Mouse (Mus musculus) cortical plate, adult 2 months (tissue): ENCODE results near the gene Grin2d. TPM values are rescaled to one million over a fixed set of nuclear protein-coding genes. Genes with fewer than 3 reads are reported as not detected.
A peak's percentile ranks its signal among the peaks of the same experiment; 100 is the strongest.

ENCODE experiments used
- H3K27ac ChIP-seq: fragments of 200-500 bp; 2 replicates; pipeline ENCODE4 v1.5.1; 2012; ENCODE audit warnings: low read length, control low read depth, inconsistent platforms; ENCODE audit not compliant: insufficient read depth
- H3K4me1 ChIP-seq: fragments of 200-500 bp; 2 replicates; pipeline ENCODE4 v1.6.1; 2011; ENCODE audit warnings: low read length; ENCODE audit not compliant: control insufficient read depth, insufficient read depth
- H3K4me3 ChIP-seq: fragments of 200-500 bp; 2 replicates; pipeline ENCODE4 v1.5.1; 2011; ENCODE audit warnings: mild to moderate bottlenecking, low read length, control low read depth; ENCODE audit not compliant: insufficient read depth
- CTCF ChIP-seq: fragments of 200-500 bp; IDR thresholded peaks from 2 replicates; pipeline ENCODE4 v1.5.1; 2011; ENCODE audit warnings: mild to moderate bottlenecking, control low read depth, low read length; ENCODE audit not compliant: insufficient read depth; ENCODE audit errors: extremely low read depth
- POLR2A ChIP-seq: fragments of 200-500 bp; IDR thresholded peaks from 2 replicates; pipeline ENCODE4 v1.6.1; 2011; ENCODE audit warnings: mild to moderate bottlenecking, low read length, control low read depth; ENCODE audit not compliant: insufficient read depth; ENCODE audit errors: extremely low read depth
- polyA plus RNA-seq: library from polyadenylated mRNA; depleted of rRNA; stranded (reverse); fragments of >200 nt; gene quantifications from 2 replicates; pipeline ENCODE4 v1.2.3, GENCODE M21; 2012; rRNA removed

Grin2d gene
- polyA plus RNA-seq, 1 experiment = 9.0 TPM

DNA sequence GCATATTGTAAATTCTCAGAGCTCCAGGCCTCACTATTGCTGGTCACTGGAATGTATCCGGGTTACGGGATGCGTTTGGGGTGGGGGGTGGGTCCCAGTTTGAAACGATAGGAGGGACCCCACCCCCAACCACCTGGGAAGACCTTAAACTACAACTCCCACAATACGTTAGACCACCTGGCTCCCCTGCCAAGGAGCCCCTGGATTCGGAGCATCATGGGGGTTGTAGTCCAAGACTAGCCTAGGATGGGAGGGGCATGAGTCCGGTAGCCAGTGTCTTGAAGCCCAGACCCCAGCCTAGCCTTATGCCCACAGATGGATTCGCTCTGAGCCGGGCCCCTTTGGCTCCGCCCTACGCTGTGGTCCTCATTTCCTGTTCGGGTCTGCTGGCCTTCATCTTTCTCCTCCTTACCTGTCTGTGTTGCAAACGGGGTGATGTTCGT, 92.0 kb downstream of the Grin2d start:
- no peak overlapping the region for H3K27ac ChIP-seq
- TF ChIP-seq CTCF (no peak), POLR2A (no peak)

GRCm38 (mm10) chr7:45785388-45786135, 92.6 kb downstream of the Grin2d start:
- no peak overlapping the region for H3K27ac ChIP-seq
- H3K4me1 ChIP-seq = no peaks in the 10 kb centered on the region
- TF ChIP-seq POLR2A (no peak), CTCF (no peak)
- peak overlapping the region; percentile 57 for H3K4me3 ChIP-seq

More for the DNA sequence above, 92.0 kb downstream of the Grin2d start:
- Histone ChIP-seq H3K4me3 (peak overlapping the region; percentile 57), H3K4me1 (no peaks in the 10 kb centered on the region)

- Histone ChIP-seq H3K4me3 (peak within 1 kb of the TSS; percentile 57), H3K4me1 (no peaks in the 10 kb centered on the region), H3K27ac (peak within 1 kb of the TSS; percentile 35)
- TF ChIP-seq POLR2A = peak; percentile 68; the same call in 1 of the 2 replicates
- TF ChIP-seq CTCF = no peak
Observed at GRCm38 (mm10) chr7:45784524-45785372, 93.4 kb downstream of the Grin2d start, which contains the start of gene Sult2b1. Gene Sult2b1, minus strand, starts transcription at chr7:45784669.

DNA sequence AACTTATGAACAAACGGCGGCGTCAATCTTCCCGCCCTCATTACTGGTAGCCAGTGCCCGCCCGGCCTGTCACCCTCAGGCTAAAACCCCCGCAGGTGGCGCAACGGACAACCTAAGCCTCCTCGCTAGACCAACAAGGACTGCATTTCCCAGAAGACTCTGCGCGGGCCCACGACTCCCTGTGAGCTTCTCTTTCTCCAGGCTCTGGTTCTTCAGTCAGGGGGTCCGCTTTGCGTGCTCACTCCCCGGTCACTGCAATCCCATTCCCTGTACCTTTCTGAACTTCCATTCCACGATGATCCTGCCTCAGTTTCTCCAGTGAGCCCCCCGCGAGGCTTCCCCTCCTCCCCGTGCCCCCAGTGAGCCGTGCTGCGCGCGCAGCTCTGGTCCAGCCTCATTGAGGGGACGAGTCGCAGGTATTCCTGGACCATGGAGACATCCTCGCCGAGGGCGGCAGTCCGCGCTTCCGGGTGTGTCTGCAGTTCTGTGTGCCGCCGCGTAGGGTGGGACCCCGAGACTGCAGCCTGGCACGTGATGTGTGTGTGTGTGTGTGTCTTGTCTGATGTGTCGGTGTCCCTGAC, 94.6 kb downstream of the Grin2d start, which contains the start of gene Lmtk3:
Gene Lmtk3 (plus strand): TSS at position 228 of the 581 bp plus-strand sequence.
- H3K4me1 ChIP-seq = no peaks in the 10 kb centered on the region
- TF ChIP-seq CTCF (0 out of 2 replicates have a peak, but pooled peaks have one; percentile 11), POLR2A (peak; percentile 57)

GRCm38 (mm10) chr7:45782271-45782670, 95.9 kb downstream of the Grin2d start:
- Histone ChIP-seq H3K4me1 (no peaks in the 10 kb centered on the region), H3K27ac (no peak overlapping the region), H3K4me3 (no peak overlapping the region)
- no peak for TF ChIP-seq POLR2A

More for the DNA sequence above, 94.6 kb downstream of the Grin2d start, which contains the start of gene Lmtk3:
- H3K4me3 ChIP-seq = peak within 1 kb of the TSS; percentile 57
- H3K27ac ChIP-seq = peak within 1 kb of the TSS; percentile 35

Other genes starting within 250 kb of the Grin2d start
- 5.2 and 7.1 TPM in 2 replicates for gene Mamstr, start 238.4 kb downstream of the Grin2d start, polyA plus RNA-seq
- gene Fut2, start 212.0 kb downstream of the Grin2d start, polyA plus RNA-seq = 0.21 and 0.28 TPM in 2 replicates
- gene Ntn5, start 194.4 kb downstream of the Grin2d start, polyA plus RNA-seq = 20.9 and 26.3 TPM in 2 replicates
- gene Sec1, start 184.0 kb downstream of the Grin2d start, polyA plus RNA-seq = 6.6 and 8.0 TPM in 2 replicates
- 351 and 377 TPM in 2 replicates for gene Car11, start 178.5 kb downstream of the Grin2d start, polyA plus RNA-seq
- gene Dbp, start 173.3 kb downstream of the Grin2d start, polyA plus RNA-seq = 251 and 257 TPM in 2 replicates
- gene Rpl18, start 162.9 kb downstream of the Grin2d start, polyA plus RNA-seq = 255 and 261 TPM in 2 replicates
- 22.5 and 23.5 TPM in 2 replicates for gene Sphk2, start 160.4 kb downstream of the Grin2d start, polyA plus RNA-seq
- 0.19 and 0.21 TPM in 2 replicates for gene Fam83e, start 157.2 kb downstream of the Grin2d start, polyA plus RNA-seq
- gene Spaca4, start 152.6 kb downstream of the Grin2d start, polyA plus RNA-seq = not detected in 2 replicates
- gene Lmtk3, start 94.6 kb downstream of the Grin2d start, polyA plus RNA-seq = 191 and 227 TPM in 2 replicates
- 26.6 and 29.3 TPM in 2 replicates for gene Sult2b1, start 93.7 kb downstream of the Grin2d start, polyA plus RNA-seq
- 161 and 162 TPM in 2 replicates for gene Cyth2, start 63.8 kb downstream of the Grin2d start, polyA plus RNA-seq
- gene Kcnj14, start 53.6 kb downstream of the Grin2d start, polyA plus RNA-seq = 1.8 and 2.6 TPM in 2 replicates
- 15.7 and 17.5 TPM in 2 replicates for gene Grwd1, start 47.4 kb downstream of the Grin2d start, polyA plus RNA-seq
- 106 and 107 TPM in 2 replicates for gene Kdelr1, start 5.6 kb downstream of the Grin2d start, polyA plus RNA-seq
- gene Syngr4, start 18.3 kb upstream of the Grin2d start, polyA plus RNA-seq = 0.31 TPM in 1 of 2 replicates, not detected in the other
- 32.5 and 35.0 TPM in 2 replicates for gene Tmem143, start 18.6 kb upstream of the Grin2d start, polyA plus RNA-seq
- 8.9 and 10.4 TPM in 2 replicates for gene Emp3, start 43.0 kb upstream of the Grin2d start, polyA plus RNA-seq
- gene Ccdc114, start 45.7 kb upstream of the Grin2d start, polyA plus RNA-seq = 3.0 and 3.9 TPM in 2 replicates
- 2.3 and 3.1 TPM in 2 replicates for gene Abcc6, start 151.9 kb upstream of the Grin2d start, polyA plus RNA-seq
- 70.3 and 71.5 TPM in 2 replicates for gene Nomo1, start 155.3 kb upstream of the Grin2d start, polyA plus RNA-seq
- 44.6 and 51.0 TPM in 2 replicates for gene Kcnj11, start 222.4 kb upstream of the Grin2d start, polyA plus RNA-seq